Comparison of ENCODE assay signal across 8 mouse cellular contexts in genomic region chr1:121326591-121327343, GRCm38 (mm10). TPM values are rescaled to one million over a fixed set of nuclear protein-coding genes. Genes with fewer than 3 reads are reported as not detected.
DNase-seq lines count a peak whose midpoint lies in the region.

No protein-coding gene starts in this region.

- H3K36me3 ChIP-seq in macrophage (ENCODE audit: inconsistent target), result no peaks in the 10 kb centered on the region

- DNase-seq in embryo, embryonic 10.5 days (ENCODE audit: low spot score), result peak; percentile 19
- DNase-seq in embryo, embryonic 10 days (ENCODE audit: low spot score), result no peak
- DNase-seq in right cerebral cortex, postnatal 25 days, result peak; percentile 7
- no peak for DNase-seq in right cerebral cortex, adult 2 months (ENCODE audit: low spot score in 2 of 2)
- peak; percentile 7 for DNase-seq in heart, postnatal 4 days
- no peak for DNase-seq in adrenal gland, postnatal 4 days (ENCODE audit: low spot score in 2 of 2)
- no peak for DNase-seq in cerebellum, adult 9-11 months

- peak overlapping the region; percentile 83 for H3K27ac ChIP-seq in macrophage

- 16% methylated on average over 18 of the region's 18 CpGs for WGBS in macrophage (ENCODE audit: missing documents)

- H3K79me2 ChIP-seq in macrophage (ENCODE audit: inconsistent target), result peaks cover 57% of the 10 kb centered on the region

- H3K4me3 ChIP-seq in macrophage (ENCODE audit: inconsistent target), result peak overlapping the region; percentile 99

RNA-seq across cellular contexts. Expression of gene Insig2, which starts 5.6 kb away (rescaled TPM):
- total RNA-seq in heart, postnatal 4 days (2021), result 10 to 100 TPM; 35.3 to 44.2 TPM
- total RNA-seq in macrophage (2018; cell fraction: chromatin; rRNA removed), result 10 to 100 TPM in 25 of 26 experiments, 1 to 10 TPM in 1; 8.5 to 70.5 (median 22.3) TPM
- 10 to 100 TPM; 16.3 to 34.1 (median 19.5) TPM for total RNA-seq in macrophage (2018; cell fraction: cytosol; rRNA removed)
- 10 to 100 TPM; 12.6 to 53.8 (median 22.6) TPM for total RNA-seq in macrophage (2018; cell fraction: nucleus; rRNA removed)
- polyA plus RNA-seq in macrophage (2018), result 12.8 to 24.7 TPM (median 19.8 TPM) in 3 replicates
- total RNA-seq in adrenal gland, postnatal 4 days (2021), result 10 to 100 TPM; 48.6 TPM

Comparison
In these comparisons a context has a peak if more than half of its experiments do, and no peak if none do; other contexts are left out.
1. DNase-seq: peak in embryo, embryonic 10.5 days (single experiment), right cerebral cortex, postnatal 25 days (single experiment) and heart, postnatal 4 days (single experiment); none in embryo, embryonic 10 days (single experiment), right cerebral cortex, adult 2 months (0 of 2), adrenal gland, postnatal 4 days (0 of 2) and cerebellum, adult 9-11 months (single experiment).